Mouse (Mus musculus) brain, embryonic 14.5 days (tissue): Measurements from ENCODE around the gene Osbpl6. TPM values are rescaled to one million over a fixed set of nuclear protein-coding genes. Genes with fewer than 3 reads are reported as not detected.

ENCODE experiments used
- DNase-seq: peaks from one replicate; pipeline ENCODE4 v3.0.0-alpha.2; 2011; ENCODE audit warnings: low read depth
- CTCF ChIP-seq: fragments of 200-500 bp; IDR thresholded peaks from 2 replicates; pipeline ENCODE4 v1.5.1; 2012; ENCODE audit warnings: inconsistent platforms, mild to moderate bottlenecking, moderate library complexity, borderline replicate concordance; ENCODE audit not compliant: insufficient read depth, insufficient read length; ENCODE audit errors: extremely low read depth
- POLR2A ChIP-seq: fragments of 200-500 bp; IDR thresholded peaks from 2 replicates; pipeline ENCODE4 v1.6.1; 2012; ENCODE audit warnings: mild to moderate bottlenecking, inconsistent platforms, borderline replicate concordance; ENCODE audit not compliant: poor library complexity, insufficient read depth, insufficient read length, severe bottlenecking; ENCODE audit errors: extremely low read depth
- polyA plus RNA-seq: library from polyadenylated mRNA; depleted of rRNA; stranded (reverse); fragments of >200 nt; gene quantifications from 2 replicates; pipeline ENCODE4 v1.2.3, GENCODE M21; 2012; rRNA removed

The Osbpl6 gene
- polyA plus RNA-seq, 1 experiment: 18.4 TPM

GRCm38 (mm10) chr2:76631600-76631999, 225.3 kb downstream of the Osbpl6 start:
- peak; percentile 21 for DNase-seq
- no peak for TF ChIP-seq CTCF
- TF ChIP-seq POLR2A: no peak

DNA sequence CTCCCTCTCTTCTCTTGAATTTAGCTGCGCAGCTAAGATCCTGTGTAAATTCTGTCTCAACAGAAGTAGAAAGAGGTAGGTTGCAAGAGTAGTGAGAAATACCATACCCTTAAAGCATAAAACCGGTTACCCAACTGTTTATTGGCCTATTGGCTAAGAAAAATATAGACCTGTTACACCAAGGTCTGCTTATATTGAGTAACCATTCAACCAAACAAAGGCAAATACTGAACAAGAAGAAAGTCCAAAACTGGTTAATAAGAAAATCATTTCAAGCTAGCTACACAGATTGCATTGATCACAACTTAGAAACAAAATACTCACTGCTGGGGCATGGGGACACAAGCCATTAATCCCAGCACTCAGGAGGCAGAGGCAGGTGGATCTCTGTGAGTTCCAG, 233.3 kb downstream of the Osbpl6 start:
- TF ChIP-seq POLR2A: no peak
- DNase-seq: no peak

DNA sequence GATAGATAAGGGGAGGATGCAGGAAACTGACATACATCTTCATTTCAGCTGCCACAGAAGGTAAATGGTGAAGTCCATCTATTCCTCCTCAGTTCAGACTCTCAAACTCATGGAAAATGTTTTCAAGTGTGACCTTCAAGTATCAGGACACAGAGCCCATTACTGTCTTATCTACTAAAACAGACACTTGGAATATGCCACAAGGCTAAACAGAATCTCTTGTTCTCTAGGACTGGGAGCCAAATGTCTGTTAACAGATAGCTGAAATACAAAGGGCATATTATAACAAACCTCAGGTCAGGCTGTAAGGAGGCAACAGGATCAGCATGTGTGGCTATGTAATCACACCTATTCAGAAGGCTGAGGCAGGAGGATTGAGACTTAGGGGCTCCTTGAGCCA, 237.5 kb downstream of the Osbpl6 start:
- TF ChIP-seq POLR2A (no peak), CTCF (no peak)
- DNase-seq: no peak

GRCm38 (mm10) chr2:76647441-76647869, 241.1 kb downstream of the Osbpl6 start:
- no peak for TF ChIP-seq POLR2A
- DNase-seq: no peak

- peak; percentile 44; the same call in 1 of the 2 replicates for TF ChIP-seq POLR2A
- no peak for TF ChIP-seq CTCF
- DNase-seq: peak; percentile 100
Observed at GRCm38 (mm10) chr2:76647883-76648570, 241.7 kb downstream of the Osbpl6 start, which contains the start of the genes Prkra and Pjvk. TSS of gene Prkra (minus strand) at chr2:76648015. TSS of gene Pjvk (plus strand) at chr2:76648476.

- TF ChIP-seq POLR2A (no peak), CTCF (no peak)
- DNase-seq: peak; percentile 41
Observed at GRCm38 (mm10) chr2:76648666-76649141, 242.4 kb downstream of the Osbpl6 start.

Other genes with a start within 250 kb of the Osbpl6 start
- 0.37 and 0.53 TPM in 2 replicates for gene Pde11a, start 67.7 kb upstream of the Osbpl6 start, polyA plus RNA-seq
- gene Cyct, start 46.1 kb upstream of the Osbpl6 start, polyA plus RNA-seq: not detected in 2 replicates
- 34.7 and 38.5 TPM in 2 replicates for gene Rbm45, start 36.5 kb upstream of the Osbpl6 start, polyA plus RNA-seq
- gene Prkra, start 241.5 kb downstream of the Osbpl6 start, polyA plus RNA-seq: 85.8 and 89.5 TPM in 2 replicates
- gene Pjvk, start 242.0 kb downstream of the Osbpl6 start, polyA plus RNA-seq: 0.42 and 0.55 TPM in 2 replicates